Mouse (Mus musculus): ENCODE measurements around the gene Eif5. TPM values are rescaled to one million over a fixed set of nuclear protein-coding genes. Genes with fewer than 3 reads are reported as not detected.

Eif5 gene
- total RNA-seq, 2 experiments from 2014 or later = 265 to 276 TPM

- intact Hi-C loops (cut with DNase I) = no loop called here
- no peak for DNase-seq (ENCODE audit: extremely low spot score in 1 of 2, low spot score in 2 of 2)
These were observed 19.7 kb downstream of the Eif5 start for GRCm38 (mm10) chr12:111557538-111557937.

DNA sequence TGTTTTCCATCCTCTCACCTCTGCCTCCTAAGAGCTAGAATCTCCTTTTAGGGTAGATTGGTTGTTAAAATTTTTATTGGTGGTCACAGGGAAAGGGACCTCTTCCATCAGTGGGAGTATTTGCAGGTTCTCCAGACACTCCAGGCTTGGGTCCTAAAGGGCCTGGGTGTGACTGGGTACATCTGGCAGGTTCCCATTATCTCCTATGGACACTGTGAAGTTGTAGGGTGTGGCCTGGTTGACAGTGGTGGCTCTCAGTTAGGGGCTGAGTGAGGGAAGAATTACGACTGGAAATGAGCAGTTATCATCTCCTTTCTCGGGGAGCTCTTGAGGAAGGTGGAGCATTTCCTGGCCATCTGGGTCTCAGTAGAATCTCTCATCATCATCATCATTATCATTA is 20.8 kb downstream of the Eif5 start:
- intact Hi-C loops (cut with DNase I) = no loop called here
- no peak for DNase-seq (ENCODE audit: extremely low spot score in 1 of 2, low spot score in 2 of 2)

DNA sequence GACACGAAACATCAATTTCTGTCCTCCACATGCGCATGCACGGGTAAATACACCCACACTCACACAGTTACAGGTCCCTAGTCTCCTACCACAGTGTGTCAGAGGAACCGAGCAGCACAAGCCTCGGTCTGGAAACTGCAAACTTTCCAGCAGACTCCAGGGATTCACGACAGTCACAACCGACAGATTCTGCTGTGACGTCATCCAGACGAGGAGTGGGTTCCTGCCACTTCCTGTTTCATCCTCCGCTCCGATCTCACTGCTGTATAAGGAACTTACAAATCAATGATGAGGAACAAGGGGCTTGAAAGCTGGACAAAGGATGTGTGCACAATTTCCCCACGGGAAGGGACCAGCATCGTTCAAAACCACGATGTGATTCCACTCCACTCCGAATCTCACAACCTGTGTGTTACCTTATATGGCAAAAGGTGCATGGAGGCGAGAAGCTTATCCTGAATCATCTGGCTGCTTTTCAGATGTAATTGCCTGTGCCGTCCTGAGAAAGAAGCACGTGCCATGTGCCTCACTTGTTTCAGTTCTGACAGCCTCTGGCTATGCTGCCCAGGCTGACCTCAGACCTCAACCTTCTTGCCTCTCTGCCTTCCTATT is 21.9 kb downstream of the Eif5 start:
- peak; percentile 56 to 64 for DNase-seq (ENCODE audit: extremely low spot score in 1 of 2, low spot score in 2 of 2)
- intact Hi-C loops (cut with DNase I) = no loop called here

- intact Hi-C loops (cut with DNase I) = no loop called here
These were observed 22.5 kb downstream of the Eif5 start for GRCm38 (mm10) chr12:111560286-111560685.

GRCm38 (mm10) chr12:111562276-111562814 is 24.5 kb downstream of the Eif5 start:
- intact Hi-C loops (cut with DNase I) = no loop called here
- DNase-seq (ENCODE audit: extremely low spot score in 1 of 2, low spot score in 2 of 2) = no peak

More at GRCm38 (mm10) chr12:111560286-111560685, 22.5 kb downstream of the Eif5 start:
- no peak for DNase-seq (ENCODE audit: extremely low spot score in 1 of 2, low spot score in 2 of 2)

DNA sequence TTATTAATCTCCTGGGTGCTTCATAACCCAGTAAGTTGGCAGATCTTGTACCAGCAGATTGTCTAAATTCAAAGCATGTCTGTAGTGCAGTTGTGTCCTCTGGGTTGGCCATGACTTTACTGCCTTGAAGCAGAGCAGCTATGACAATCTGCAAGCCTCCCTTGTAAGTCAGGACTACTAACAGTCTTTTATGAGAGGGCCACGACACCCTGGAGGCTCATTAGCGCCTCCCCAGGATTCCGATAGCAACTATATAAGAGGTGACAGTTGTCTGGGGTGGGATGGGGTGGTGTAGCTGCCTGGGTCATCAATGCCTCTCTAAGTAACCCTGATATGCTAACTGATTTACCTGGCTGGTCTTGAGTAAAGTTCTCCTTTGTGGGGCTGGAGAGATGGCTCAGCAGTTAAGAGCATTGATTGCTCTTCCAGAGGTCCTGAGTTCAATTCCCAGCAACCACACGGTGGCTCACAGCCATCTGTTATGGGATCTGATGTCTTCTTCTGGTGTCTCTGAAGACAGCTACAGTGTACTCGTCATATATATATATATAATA is 25.3 kb downstream of the Eif5 start:
- no peak for DNase-seq (ENCODE audit: extremely low spot score in 1 of 2, low spot score in 2 of 2)
- intact Hi-C loops (cut with DNase I) = no loop called here

DNA sequence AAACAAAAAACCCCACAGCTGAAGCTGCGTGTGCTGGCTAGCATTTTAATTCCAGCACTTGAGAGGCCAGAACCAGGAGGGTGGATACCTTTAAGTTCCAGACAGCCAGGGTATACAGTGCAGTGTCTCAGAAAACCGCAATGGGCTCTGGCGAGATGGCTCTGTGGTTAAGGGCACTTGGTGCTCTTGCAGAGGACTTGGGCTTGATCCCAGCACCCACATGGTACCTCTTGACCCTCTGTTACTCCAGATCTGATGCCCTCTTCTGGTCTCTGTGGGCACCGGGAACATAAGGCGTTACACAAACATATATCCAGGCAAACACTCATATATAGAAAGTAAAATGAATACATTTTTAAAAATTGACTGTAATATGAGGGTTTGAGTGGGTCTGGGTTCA is 27.5 kb downstream of the Eif5 start:
- no peak for DNase-seq (ENCODE audit: extremely low spot score in 1 of 2, low spot score in 2 of 2)
- intact Hi-C loops (cut with DNase I) = no loop called here

GRCm38 (mm10) chr12:111568836-111569235 is 31.0 kb downstream of the Eif5 start:
- no peak for DNase-seq (ENCODE audit: extremely low spot score in 1 of 2, low spot score in 2 of 2)
- intact Hi-C loops (cut with DNase I) = no loop called here

DNA sequence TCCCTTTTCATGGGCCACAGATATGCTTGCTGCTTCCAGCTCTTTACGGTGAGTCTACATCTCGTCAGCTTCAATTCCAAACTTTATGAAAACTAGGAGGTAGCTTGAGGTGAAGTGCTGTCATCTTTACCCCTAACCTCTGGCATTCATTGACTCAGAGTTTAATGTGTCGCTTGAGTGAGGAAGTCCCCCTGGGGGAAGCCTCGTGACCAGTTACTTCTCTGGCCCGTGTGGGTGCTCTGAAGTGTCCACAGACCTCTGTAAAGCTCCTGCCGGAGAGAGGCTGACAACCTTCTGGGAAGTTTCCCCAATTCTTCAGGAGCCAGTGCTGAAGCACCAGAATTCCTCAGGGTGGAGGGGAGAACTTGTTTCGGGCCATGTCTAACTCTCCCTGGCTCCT is 34.6 kb downstream of the Eif5 start:
- intact Hi-C loops (cut with DNase I) = loop anchor here (5.0 kb wide), 1 partner anchor 35 kb away; the partner anchor contains the start of gene Eif5
- no peak for DNase-seq (ENCODE audit: extremely low spot score in 1 of 2, low spot score in 2 of 2)

- intact Hi-C loops (cut with DNase I) = loop anchor here (5.0 kb wide), 1 partner anchor 36 kb away; the partner anchor contains the start of gene Eif5
- DNase-seq (ENCODE audit: extremely low spot score in 1 of 2, low spot score in 2 of 2) = no peak
These were observed 35.5 kb downstream of the Eif5 start for GRCm38 (mm10) chr12:111573315-111573714.

DNA sequence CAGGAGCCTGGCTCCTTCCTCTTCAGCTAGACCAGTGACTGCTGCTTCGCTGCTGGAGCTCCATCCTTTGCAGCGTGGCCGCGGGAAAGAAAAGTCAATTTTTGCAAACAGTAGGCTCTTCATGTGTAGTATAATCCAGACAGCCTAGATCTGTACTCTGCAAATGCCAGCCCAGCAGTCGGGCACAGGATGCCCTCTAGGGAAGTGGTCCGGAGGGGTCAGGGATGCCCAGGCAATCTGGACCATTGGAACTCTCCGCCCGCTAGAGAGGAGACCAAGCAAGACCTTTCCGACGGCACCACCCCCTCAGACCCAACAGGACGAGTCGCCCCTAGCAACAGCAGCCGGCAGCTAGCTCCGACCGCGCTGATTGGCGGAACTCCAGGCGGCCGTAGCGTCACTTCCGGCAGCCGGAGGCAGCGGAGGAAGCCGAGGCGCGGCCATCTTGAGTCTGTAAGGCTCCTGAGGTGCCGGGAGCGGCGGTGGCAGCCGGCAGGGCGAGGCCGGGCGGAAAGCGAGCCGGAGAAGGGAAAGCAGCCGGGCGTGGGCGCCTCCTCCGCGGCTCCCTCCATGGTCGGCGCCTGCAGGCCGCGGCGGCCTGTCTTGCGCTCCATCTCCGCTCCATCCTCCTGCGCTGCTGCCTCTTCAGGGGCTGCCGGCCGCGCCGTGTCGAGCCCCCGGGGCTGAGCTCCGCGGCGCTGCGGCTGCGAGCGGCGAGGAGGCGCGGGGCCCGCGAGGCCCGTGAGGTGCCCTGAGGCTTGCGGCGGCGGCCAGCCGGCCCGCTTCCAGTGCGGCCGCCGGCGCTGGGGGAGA is 36.5 kb downstream of the Eif5 start, which contains the start of gene Mark3:
TSS of gene Mark3 (plus strand) at position 450 of the 813 bp plus-strand sequence.
- intact Hi-C loops (cut with DNase I) = loop anchor here (5.0 kb wide), 1 partner anchor 37 kb away; the partner anchor contains the start of gene Eif5
- DNase-seq (ENCODE audit: extremely low spot score in 1 of 2, low spot score in 2 of 2) = peak; percentile 96 to 99

GRCm38 (mm10) chr12:111574887-111575838 is 37.3 kb downstream of the Eif5 start:
- intact Hi-C loops (cut with DNase I) = loop anchor here (5.0 kb wide), 1 partner anchor 38 kb away; the partner anchor contains the start of gene Eif5
- peak in 1 of 2 experiments; percentile 71 for DNase-seq (ENCODE audit: extremely low spot score in 1 of 2, low spot score in 2 of 2)

DNA sequence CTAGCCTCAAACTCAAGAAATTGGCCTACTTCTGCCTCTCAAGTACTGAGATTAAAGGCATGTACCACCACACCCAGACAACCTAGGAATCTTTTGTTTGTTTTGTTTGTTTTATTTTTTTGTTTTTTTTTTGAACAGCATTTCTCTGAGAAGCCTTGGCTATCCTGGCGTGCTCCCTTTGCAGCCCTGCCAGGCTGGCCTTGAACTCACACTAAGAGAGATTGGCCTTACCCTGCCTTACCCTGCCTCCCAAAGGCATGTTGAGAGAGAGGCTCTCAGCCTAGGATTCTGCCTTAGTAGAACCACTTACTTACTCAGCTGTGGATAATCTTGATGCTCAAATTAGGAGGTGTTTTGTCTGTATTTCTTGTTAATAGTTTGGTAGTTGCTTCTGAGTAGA is 45.2 kb downstream of the Eif5 start:
- intact Hi-C loops (cut with DNase I) = no loop called here
- no peak for DNase-seq (ENCODE audit: extremely low spot score in 1 of 2, low spot score in 2 of 2)

DNA sequence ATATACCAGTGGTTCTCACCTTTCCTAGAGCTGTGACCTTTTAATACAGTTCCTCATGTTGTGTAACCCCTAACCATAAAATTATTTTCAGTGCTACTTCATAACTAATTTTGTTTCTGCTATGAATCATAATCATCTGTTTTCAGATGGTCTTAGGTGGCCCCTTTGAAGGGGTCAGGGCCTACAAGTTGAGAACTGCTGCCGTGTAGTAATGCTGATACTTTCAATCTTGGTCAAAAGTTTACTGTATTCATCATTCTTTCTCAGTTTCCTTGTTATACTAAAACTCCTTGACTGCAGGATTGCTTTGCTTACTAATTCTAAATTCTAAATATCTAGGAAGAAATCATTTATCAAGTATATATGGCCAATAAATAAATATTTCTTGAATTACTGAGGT is 46.6 kb downstream of the Eif5 start:
- intact Hi-C loops (cut with DNase I) = no loop called here

DNA sequence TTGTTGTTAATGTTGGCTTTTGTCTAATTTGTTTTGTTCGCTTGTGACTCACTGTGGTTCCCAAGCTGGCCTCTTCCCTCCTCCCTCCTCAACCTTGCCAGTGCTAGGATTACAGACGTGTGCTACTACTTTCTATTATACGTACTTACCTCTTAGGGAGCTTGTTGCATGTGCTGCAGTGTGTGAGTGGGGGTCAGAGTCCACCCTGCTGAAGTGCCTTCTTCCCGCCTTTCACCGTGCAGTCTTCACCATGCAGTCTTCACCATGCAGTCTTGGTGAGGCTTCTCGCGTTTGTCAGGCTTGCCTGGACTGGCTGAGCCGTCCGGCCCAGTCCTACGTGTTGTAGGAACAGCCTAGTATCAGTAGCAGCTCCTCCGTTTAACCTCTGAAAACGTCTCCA is 49.4 kb downstream of the Eif5 start:
- intact Hi-C loops (cut with DNase I) = no loop called here
- no peak for DNase-seq (ENCODE audit: extremely low spot score in 1 of 2, low spot score in 2 of 2)

More for the DNA sequence above, 46.6 kb downstream of the Eif5 start:
- DNase-seq (ENCODE audit: extremely low spot score in 1 of 2, low spot score in 2 of 2) = no peak

- intact Hi-C loops (cut with DNase I) = no loop called here
- DNase-seq (ENCODE audit: extremely low spot score in 1 of 2, low spot score in 2 of 2) = peak in 1 of 2 experiments; percentile 37
These were observed 54.7 kb downstream of the Eif5 start for GRCm38 (mm10) chr12:111592407-111593021.

DNA sequence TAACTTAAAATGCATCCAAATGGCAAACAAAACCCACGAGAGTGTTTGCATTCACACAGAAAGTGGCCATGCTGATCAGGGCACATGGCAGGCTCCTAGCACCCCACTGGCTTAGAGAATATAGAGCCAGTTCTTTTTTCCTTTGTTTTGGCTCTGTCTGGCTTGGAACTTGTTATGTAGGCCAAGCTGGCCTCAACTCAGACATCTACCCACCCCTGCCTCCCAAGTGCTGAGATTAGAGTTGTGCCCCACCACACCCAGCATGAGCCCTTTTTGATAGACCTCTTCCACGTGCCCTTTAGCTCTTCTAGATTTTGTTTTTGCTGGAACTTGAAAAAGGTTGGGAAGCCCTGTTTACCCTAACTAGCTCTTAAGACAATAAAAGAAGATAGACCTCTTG is 56.0 kb downstream of the Eif5 start:
- intact Hi-C loops (cut with DNase I) = no loop called here
- DNase-seq (ENCODE audit: extremely low spot score in 1 of 2, low spot score in 2 of 2) = no peak
